Mouse (Mus musculus) heart, postnatal 0 days (tissue): ENCODE measurements around the gene Anks1b. TPM values are rescaled to one million over a fixed set of nuclear protein-coding genes. Genes with fewer than 3 reads are reported as not detected.

Experiments
- ATAC-seq: fragments of 200-750 bp; cut with Nextera tagmentation; 2 replicates; pipeline ENCODE4 v1.8.0; 2017; ENCODE audit warnings: low read depth, moderate number of reproducible peaks, moderate library complexity; ENCODE audit not compliant: insufficient read depth
- DNase-seq: peaks from one replicate; pipeline ENCODE4 v3.0.0-alpha.2; 2016; ENCODE audit warnings: low spot score
- H3K27ac ChIP-seq: fragments of 300-500 bp; sonication (generic); 2 replicates; pipeline ENCODE4 v1.5.1; 2014; ENCODE audit warnings: low read depth, mild to moderate bottlenecking
- H3K27me3 ChIP-seq: fragments of 300-500 bp; sonication (generic); 2 replicates; pipeline ENCODE4 v1.6.1; 2014; ENCODE audit warnings: low read length, mixed read lengths; ENCODE audit not compliant: control insufficient read depth, insufficient read depth
- H3K36me3 ChIP-seq: fragments of 300-500 bp; sonication (generic); replicated peaks from 2 replicates; pipeline ENCODE4 v1.6.1; 2014; ENCODE audit warnings: low read length, mixed read lengths; ENCODE audit not compliant: control insufficient read depth, insufficient read depth
- H3K4me1 ChIP-seq: fragments of 300-500 bp; sonication (generic); 2 replicates; pipeline ENCODE4 v1.6.1; 2014; ENCODE audit warnings: antibody characterized with exemption; ENCODE audit not compliant: control insufficient read depth, insufficient read depth
- H3K4me2 ChIP-seq: fragments of 300-500 bp; sonication (generic); 2 replicates; pipeline ENCODE4 v1.6.1; 2014; ENCODE audit warnings: low read depth, mild to moderate bottlenecking, low read length, moderate library complexity
- H3K4me3 ChIP-seq: fragments of 300-500 bp; sonication (generic); 2 replicates; pipeline ENCODE4 v1.5.1; 2014; ENCODE audit warnings: low read depth, low read length
- H3K9ac ChIP-seq: fragments of 300-500 bp; sonication (generic); replicated peaks from 2 replicates; pipeline ENCODE4 v1.6.1; 2014; ENCODE audit warnings: low read depth, low read length, mixed read lengths
- H3K9me3 ChIP-seq: fragments of 300-500 bp; sonication (generic); replicated peaks from 2 replicates; pipeline ENCODE4 v1.6.1; 2016; ENCODE audit warnings: low read length; ENCODE audit not compliant: control insufficient read depth
- CTCF ChIP-seq: IDR thresholded peaks from 2 replicates; pipeline ENCODE4 v1.5.1; 2016; ENCODE audit warnings: antibody characterized with exemption, control low read depth, low read depth
- EP300 ChIP-seq: IDR thresholded peaks from 2 replicates; pipeline ENCODE4 v1.6.1; 2016; ENCODE audit warnings: antibody characterized with exemption, low read depth
- WGBS: fragments of 180-500 bp; shearing (Covaris S2); extraction: QIAGEN DNeasy Blood & Tissue Kit; methylation state at CpG from one replicate; pipeline ENCODE4 v1.1.7; 2014; 5-methylcytosine and 5-hydroxymethylcytosine counted together
- polyA plus RNA-seq: library from polyadenylated mRNA; unstranded; fragments of >200 nt; fragmentation: Nextera tagmentation; extraction: Ambion mirVana; gene quantifications from 2 replicates; pipeline ENCODE4 v1.2.1, GENCODE M21; 2015
- total RNA-seq: library from RNA; depleted of rRNA; stranded (reverse); fragments of >200 nt; gene quantifications from 2 replicates; pipeline ENCODE4 v1.2.3, GENCODE M21; 2014; ENCODE audit warnings: low replicate concordance

The Anks1b gene
- total and polyA plus RNA-seq, 2 experiments from 2014 or later: 0.26 TPM; not detected in 1

DNA sequence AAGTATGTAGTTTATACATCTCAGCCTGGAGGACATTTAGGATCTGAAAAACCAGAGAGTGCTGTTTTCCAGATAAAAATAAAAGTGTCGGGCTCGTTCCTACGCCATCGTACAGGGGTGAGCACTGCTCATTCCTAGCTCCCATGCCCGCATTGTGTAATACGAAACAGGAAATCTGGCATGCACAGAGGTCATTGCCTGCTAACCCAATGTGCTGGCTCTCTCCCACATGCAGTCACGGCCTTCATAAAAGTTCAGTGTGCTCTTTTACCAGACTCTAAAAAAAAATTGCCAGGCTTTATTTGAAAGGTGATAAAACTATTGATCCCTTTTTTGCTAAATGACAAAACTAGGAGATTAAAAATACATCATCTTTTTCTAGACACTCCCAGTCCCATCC lies 689.6 kb downstream of the Anks1b start:
- WGBS: 71% methylated on average over 7 of the region's 7 CpGs
- Histone ChIP-seq H3K27ac (no peak overlapping the region), H3K9ac (no peak overlapping the region), H3K27me3 (no peaks in the 10 kb centered on the region), H3K9me3 (no peaks in the 10 kb centered on the region), H3K4me2 (no peak overlapping the region), H3K36me3 (no peaks in the 10 kb centered on the region), H3K4me3 (no peak overlapping the region), H3K4me1 (no peaks in the 10 kb centered on the region)
- DNase-seq: no peak
- ATAC-seq: no peak
- no peak for TF ChIP-seq EP300
- no peak for TF ChIP-seq CTCF

DNA sequence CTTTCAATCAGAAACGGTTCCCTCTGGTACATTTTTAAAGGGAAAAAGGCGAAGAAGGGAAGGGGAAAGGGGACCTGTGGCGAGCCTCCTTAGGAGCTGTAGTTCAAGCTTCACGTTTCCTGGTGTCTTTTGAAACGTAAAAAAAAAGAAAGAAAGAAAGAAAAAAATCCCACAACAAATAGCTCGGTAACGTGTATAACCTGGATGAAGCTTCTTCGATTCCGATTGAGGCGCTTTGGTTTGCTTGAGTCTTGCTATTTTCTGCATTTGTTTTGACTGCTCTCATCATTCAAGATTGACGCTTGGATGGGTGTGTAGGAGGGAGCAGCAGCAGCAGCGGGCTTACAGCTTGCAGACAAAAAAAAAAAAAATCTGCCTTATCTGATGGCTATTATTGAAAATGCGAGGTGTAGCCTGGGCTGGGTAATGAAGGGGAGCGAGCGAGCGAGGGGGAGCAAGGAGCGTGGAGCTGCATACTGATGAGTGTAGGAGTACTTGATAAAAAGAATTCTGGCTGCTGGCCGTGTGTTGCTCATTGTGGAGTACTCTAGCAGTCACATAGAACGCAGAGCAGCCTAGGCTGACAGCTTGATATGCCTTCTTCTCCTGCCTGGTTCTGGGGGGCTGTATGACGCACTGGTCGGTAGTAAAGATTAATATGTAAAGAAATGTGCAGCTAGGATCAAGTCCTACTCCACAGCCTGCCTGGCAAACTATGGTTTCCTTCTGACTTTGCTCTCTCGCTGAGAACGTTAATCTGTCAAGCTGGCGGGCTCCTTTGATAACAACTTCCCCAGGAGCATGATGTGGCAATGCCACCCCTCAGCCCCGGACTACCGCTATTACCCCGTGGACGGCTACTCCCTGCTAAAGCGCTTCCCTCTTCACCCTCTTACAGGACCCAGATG lies 703.1 kb downstream of the Anks1b start:
- WGBS: 24% methylated on average over 29 of the region's 29 CpGs
- H3K4me1 ChIP-seq: no peaks in the 10 kb centered on the region
- TF ChIP-seq CTCF (no peak), EP300 (no peak)
- no peaks in the 10 kb centered on the region for H3K36me3 ChIP-seq
- DNase-seq: peak; percentile 18
- no peak for ATAC-seq
- H3K9ac ChIP-seq: no peak overlapping the region
- no peak overlapping the region for H3K27ac ChIP-seq
- H3K4me3 ChIP-seq: peak overlapping the region; percentile 17
- no peaks in the 10 kb centered on the region for H3K27me3 ChIP-seq
- H3K4me2 ChIP-seq: peak overlapping the region; percentile 49
- no peaks in the 10 kb centered on the region for H3K9me3 ChIP-seq

DNA sequence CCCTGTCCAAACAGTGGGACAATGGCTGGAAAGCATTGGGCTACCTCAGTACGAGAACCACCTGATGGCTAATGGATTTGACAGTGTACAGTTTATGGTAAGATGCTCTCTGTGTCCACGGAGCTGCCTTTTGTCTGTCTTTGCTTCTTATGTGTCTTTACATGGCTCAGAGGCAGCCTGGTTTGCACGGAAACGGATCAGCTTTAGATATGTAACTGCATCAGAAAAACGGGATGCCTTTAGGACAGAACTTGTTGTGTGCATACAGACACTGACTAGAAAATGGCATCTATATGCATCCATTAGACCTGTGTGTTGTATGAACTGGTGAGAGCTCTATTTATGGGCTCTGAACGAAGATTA lies 703.8 kb downstream of the Anks1b start:
- DNase-seq (no peak), ATAC-seq (no peak)
- no peaks in the 10 kb centered on the region for H3K9me3 ChIP-seq
- H3K4me3 ChIP-seq: peak overlapping the region; percentile 11; the same call in 1 of the 2 replicates
- no peak overlapping the region for H3K27ac ChIP-seq
- H3K36me3 ChIP-seq: no peaks in the 10 kb centered on the region
- TF ChIP-seq EP300: no peak
- TF ChIP-seq CTCF: no peak
- no peak overlapping the region for H3K9ac ChIP-seq
- 59% methylated on average over 6 of the region's 6 CpGs for WGBS
- peak overlapping the region; percentile 49 for H3K4me2 ChIP-seq
- H3K4me1 ChIP-seq: no peaks in the 10 kb centered on the region
- no peaks in the 10 kb centered on the region for H3K27me3 ChIP-seq

DNA sequence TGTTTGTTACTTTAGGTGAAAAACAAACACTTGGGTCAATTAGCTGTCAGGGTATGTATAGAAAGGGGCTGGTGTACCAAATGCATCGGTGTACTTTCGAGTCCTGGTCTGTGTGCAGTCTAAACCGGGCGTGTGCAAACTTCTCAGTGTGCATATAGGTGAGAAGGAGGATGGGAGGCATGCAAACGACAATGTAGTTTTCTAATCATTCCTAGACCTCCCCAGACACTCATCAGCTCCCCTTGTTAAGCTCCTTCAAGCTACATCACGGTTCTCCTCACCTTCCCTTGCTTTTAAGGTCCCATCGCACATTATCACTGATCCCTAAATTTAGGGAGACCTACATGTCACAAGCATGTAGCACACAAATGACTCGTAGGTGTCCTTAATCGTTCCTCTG lies 704.5 kb downstream of the Anks1b start:
- 65% methylated on average over 9 of the region's 9 CpGs for WGBS
- Histone ChIP-seq H3K4me1 (no peaks in the 10 kb centered on the region), H3K27me3 (no peaks in the 10 kb centered on the region), H3K4me3 (no peak overlapping the region), H3K36me3 (no peaks in the 10 kb centered on the region), H3K9ac (no peak overlapping the region), H3K9me3 (no peaks in the 10 kb centered on the region), H3K27ac (no peak overlapping the region), H3K4me2 (no peak overlapping the region)
- ATAC-seq (no peak), DNase-seq (no peak)
- TF ChIP-seq EP300: no peak
- no peak for TF ChIP-seq CTCF

DNA sequence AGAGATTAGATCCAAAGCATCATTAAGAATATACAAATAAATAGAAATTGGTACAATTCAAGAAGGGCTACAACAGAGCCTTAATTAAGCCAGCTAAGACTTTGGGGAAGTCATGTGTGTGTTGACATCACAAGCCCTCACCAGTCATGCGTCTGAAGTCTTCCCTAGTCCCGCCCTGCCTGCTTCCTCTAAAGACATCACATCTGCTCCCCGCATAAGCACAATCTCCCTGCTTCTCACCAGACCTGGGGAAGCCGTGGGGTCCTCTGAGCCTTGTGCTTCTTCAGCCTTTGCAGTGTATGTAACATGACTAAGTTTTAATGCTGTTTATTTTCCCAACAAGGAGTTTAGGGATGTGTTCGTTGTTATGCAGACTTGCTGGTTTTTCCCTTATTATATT lies 706.7 kb downstream of the Anks1b start:
- no peak for DNase-seq
- no peak overlapping the region for H3K9ac ChIP-seq
- 68% methylated on average over 5 of the region's 5 CpGs for WGBS
- no peak for TF ChIP-seq CTCF
- H3K27me3 ChIP-seq: no peaks in the 10 kb centered on the region
- H3K4me2 ChIP-seq: no peak overlapping the region
- no peak overlapping the region for H3K4me3 ChIP-seq
- no peaks in the 10 kb centered on the region for H3K9me3 ChIP-seq
- ATAC-seq: no peak
- H3K36me3 ChIP-seq: no peaks in the 10 kb centered on the region
- no peaks in the 10 kb centered on the region for H3K4me1 ChIP-seq
- no peak overlapping the region for H3K27ac ChIP-seq

DNA sequence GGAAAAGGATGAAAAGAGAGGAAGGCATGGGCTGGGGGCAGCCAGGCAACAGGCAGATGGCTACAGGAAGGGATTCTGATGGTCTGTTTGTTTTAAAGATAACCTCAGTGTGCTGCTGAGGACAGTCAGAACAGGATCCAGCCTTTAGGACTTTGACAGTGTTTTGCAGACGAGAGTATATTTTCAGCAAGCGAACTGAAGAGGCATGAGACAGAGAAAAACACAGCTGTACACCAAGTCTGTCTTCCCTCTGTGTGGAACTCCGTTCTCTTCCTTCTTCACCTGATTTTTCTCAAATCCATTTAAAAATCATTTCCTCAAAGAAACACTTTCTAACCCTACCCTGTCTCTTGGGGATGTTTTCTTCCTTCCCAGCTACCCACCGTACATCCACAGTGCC lies 710.7 kb downstream of the Anks1b start:
- DNase-seq (no peak), ATAC-seq (no peak)
- Histone ChIP-seq H3K4me3 (no peak overlapping the region), H3K27ac (no peak overlapping the region), H3K27me3 (no peaks in the 10 kb centered on the region), H3K9me3 (no peaks in the 10 kb centered on the region), H3K9ac (no peak overlapping the region), H3K4me1 (no peaks in the 10 kb centered on the region), H3K4me2 (no peak overlapping the region), H3K36me3 (no peaks in the 10 kb centered on the region)
- TF ChIP-seq EP300: no peak
- TF ChIP-seq CTCF: no peak
- 42% methylated on average over 4 of the region's 4 CpGs for WGBS
